Mouse (Mus musculus): ENCODE data around the gene Pik3ca. TPM values are rescaled to one million over a fixed set of nuclear protein-coding genes. Genes with fewer than 3 reads are reported as not detected.
A peak's percentile ranks its signal among the peaks of the same experiment; 100 is the strongest.

Gene Pik3ca
- polyA plus RNA-seq, 1 experiment from 2014 or later, result 16.7 TPM

GRCm38 (mm10) chr3:32396794-32397460, 544 bp upstream of the Pik3ca start:
- Histone ChIP-seq H3K27me3 (replicated peaks; ENCODE audit: control insufficient read depth, insufficient read depth, low read length) (no peaks in the 10 kb centered on the region), H3K4me2 (ENCODE audit: low read length) (peak overlapping the region; percentile 71), H3K4me1 (replicated peaks; ENCODE audit: control insufficient read depth, insufficient read depth, low read length) (peaks cover 24% of the 10 kb centered on the region), H3K36me3 (ENCODE audit: control insufficient read depth, insufficient read depth, low read length) (no peaks in the 10 kb centered on the region), H3K9me3 (ENCODE audit: control insufficient read depth, low read length) (no peaks in the 10 kb centered on the region), H3K4me3 (ENCODE audit: low read depth, low read length) (peak overlapping the region; percentile 82), H3K27ac (ENCODE audit: low read depth) (peak overlapping the region; percentile 96), H3K9ac (ENCODE audit: low read length) (peak overlapping the region; percentile 94)
- ATAC-seq (replicated peaks; ENCODE audit: low FRiP score, low TSS enrichment, low read depth), result peak; percentile 98
- under 1% methylated on average over 58 of the region's 77 CpGs for WGBS
- peak; percentile 97 for DNase-seq (ENCODE audit: low spot score)

- DNase-seq (ENCODE audit: low spot score) (no peak), ATAC-seq (replicated peaks; ENCODE audit: low FRiP score, low TSS enrichment, low read depth) (no peak)
- no peaks in the 10 kb centered on the region for H3K36me3 ChIP-seq (ENCODE audit: control insufficient read depth, insufficient read depth, low read length)
- H3K9me3 ChIP-seq (ENCODE audit: control insufficient read depth, low read length), result no peaks in the 10 kb centered on the region
- no peaks in the 10 kb centered on the region for H3K27me3 ChIP-seq (replicated peaks; ENCODE audit: control insufficient read depth, insufficient read depth, low read length)
- H3K4me1 ChIP-seq (replicated peaks; ENCODE audit: control insufficient read depth, insufficient read depth, low read length), result peaks cover 26% of the 10 kb centered on the region
- H3K9ac ChIP-seq (ENCODE audit: low read length), result peak overlapping the region; percentile 94
- peak overlapping the region; percentile 68 for H3K4me2 ChIP-seq (ENCODE audit: low read length)
- under 1% methylated on average over 7 of the region's 7 CpGs for WGBS
- 0 out of 2 replicates have a peak overlapping the region, but pooled peaks have one; percentile 96 for H3K27ac ChIP-seq (ENCODE audit: low read depth)
- H3K4me3 ChIP-seq (ENCODE audit: low read depth, low read length), result peak overlapping the region; percentile 82
Measured at GRCm38 (mm10) chr3:32398175-32398538, 686 bp downstream of the Pik3ca start.

- 0 out of 2 replicates have a peak overlapping the region, but pooled peaks have one; percentile 17 for H3K9ac ChIP-seq (ENCODE audit: low read length)
- 6% methylated on average over 4 of the region's 4 CpGs for WGBS
- ATAC-seq (replicated peaks; ENCODE audit: low FRiP score, low TSS enrichment, low read depth) (no peak), DNase-seq (ENCODE audit: low spot score) (no peak)
- H3K27ac ChIP-seq (ENCODE audit: low read depth), result no peak overlapping the region
- H3K36me3 ChIP-seq (ENCODE audit: control insufficient read depth, insufficient read depth, low read length), result no peaks in the 10 kb centered on the region
- peak overlapping the region; percentile 68 for H3K4me2 ChIP-seq (ENCODE audit: low read length)
- H3K27me3 ChIP-seq (replicated peaks; ENCODE audit: control insufficient read depth, insufficient read depth, low read length), result no peaks in the 10 kb centered on the region
- peaks cover 30% of the 10 kb centered on the region for H3K4me1 ChIP-seq (replicated peaks; ENCODE audit: control insufficient read depth, insufficient read depth, low read length)
- H3K4me3 ChIP-seq (ENCODE audit: low read depth, low read length), result peak overlapping the region; percentile 82
- H3K9me3 ChIP-seq (ENCODE audit: control insufficient read depth, low read length), result no peaks in the 10 kb centered on the region
Measured at GRCm38 (mm10) chr3:32398623-32399022, 1.2 kb downstream of the Pik3ca start.

- Histone ChIP-seq H3K9me3 (ENCODE audit: control insufficient read depth, low read length) (no peaks in the 10 kb centered on the region), H3K9ac (ENCODE audit: low read length) (no peak overlapping the region), H3K27me3 (replicated peaks; ENCODE audit: control insufficient read depth, insufficient read depth, low read length) (no peaks in the 10 kb centered on the region), H3K4me1 (replicated peaks; ENCODE audit: control insufficient read depth, insufficient read depth, low read length) (peaks cover 33% of the 10 kb centered on the region), H3K4me3 (ENCODE audit: low read depth, low read length) (no peak overlapping the region), H3K4me2 (ENCODE audit: low read length) (no peak overlapping the region; the same call in 1 of the 2 replicates), H3K36me3 (ENCODE audit: control insufficient read depth, insufficient read depth, low read length) (no peaks in the 10 kb centered on the region), H3K27ac (ENCODE audit: low read depth) (no peak overlapping the region)
- 25% methylated on average over 4 of the region's 4 CpGs for WGBS
- ATAC-seq (replicated peaks; ENCODE audit: low FRiP score, low TSS enrichment, low read depth) (no peak), DNase-seq (ENCODE audit: low spot score) (no peak)
Measured at GRCm38 (mm10) chr3:32399381-32399780, 1.9 kb downstream of the Pik3ca start.

- 30% methylated on average over 2 of the region's 2 CpGs for WGBS
- DNase-seq (ENCODE audit: low spot score) (no peak), ATAC-seq (replicated peaks; ENCODE audit: low FRiP score, low TSS enrichment, low read depth) (no peak)
- Histone ChIP-seq H3K36me3 (ENCODE audit: control insufficient read depth, insufficient read depth, low read length) (no peaks in the 10 kb centered on the region), H3K27ac (ENCODE audit: low read depth) (no peak overlapping the region), H3K4me1 (replicated peaks; ENCODE audit: control insufficient read depth, insufficient read depth, low read length) (peaks cover 38% of the 10 kb centered on the region), H3K4me2 (ENCODE audit: low read length) (no peak overlapping the region), H3K9me3 (ENCODE audit: control insufficient read depth, low read length) (no peaks in the 10 kb centered on the region), H3K9ac (ENCODE audit: low read length) (no peak overlapping the region), H3K4me3 (ENCODE audit: low read depth, low read length) (no peak overlapping the region), H3K27me3 (replicated peaks; ENCODE audit: control insufficient read depth, insufficient read depth, low read length) (no peaks in the 10 kb centered on the region)
Measured at GRCm38 (mm10) chr3:32399931-32400330, 2.5 kb downstream of the Pik3ca start.

- Histone ChIP-seq H3K9me3 (ENCODE audit: control insufficient read depth, low read length) (no peaks in the 10 kb centered on the region), H3K9ac (ENCODE audit: low read length) (no peak overlapping the region), H3K36me3 (ENCODE audit: control insufficient read depth, insufficient read depth, low read length) (no peaks in the 10 kb centered on the region), H3K27ac (ENCODE audit: low read depth) (no peak overlapping the region), H3K4me3 (ENCODE audit: low read depth, low read length) (no peak overlapping the region), H3K27me3 (replicated peaks; ENCODE audit: control insufficient read depth, insufficient read depth, low read length) (no peaks in the 10 kb centered on the region), H3K4me2 (ENCODE audit: low read length) (no peak overlapping the region), H3K4me1 (replicated peaks; ENCODE audit: control insufficient read depth, insufficient read depth, low read length) (peaks cover 45% of the 10 kb centered on the region)
- 73% methylated on average over 3 of the region's 3 CpGs for WGBS
- no peak for DNase-seq (ENCODE audit: low spot score)
- ATAC-seq (replicated peaks; ENCODE audit: low FRiP score, low TSS enrichment, low read depth), result no peak
Measured at GRCm38 (mm10) chr3:32401591-32401990, 4.1 kb downstream of the Pik3ca start.

- Histone ChIP-seq H3K27ac (ENCODE audit: low read depth) (peak overlapping the region; percentile 22; the same call in 1 of the 2 replicates), H3K4me1 (replicated peaks; ENCODE audit: control insufficient read depth, insufficient read depth, low read length) (peaks cover 43% of the 10 kb centered on the region), H3K4me3 (ENCODE audit: low read depth, low read length) (no peak overlapping the region), H3K27me3 (replicated peaks; ENCODE audit: control insufficient read depth, insufficient read depth, low read length) (no peaks in the 10 kb centered on the region), H3K36me3 (ENCODE audit: control insufficient read depth, insufficient read depth, low read length) (no peaks in the 10 kb centered on the region), H3K9ac (ENCODE audit: low read length) (no peak overlapping the region), H3K9me3 (ENCODE audit: control insufficient read depth, low read length) (no peaks in the 10 kb centered on the region), H3K4me2 (ENCODE audit: low read length) (no peak overlapping the region)
- ATAC-seq (replicated peaks; ENCODE audit: low FRiP score, low TSS enrichment, low read depth) (no peak), DNase-seq (ENCODE audit: low spot score) (no peak)
- 69% methylated on average over 7 of the region's 7 CpGs for WGBS
Measured at GRCm38 (mm10) chr3:32402990-32403885, 5.8 kb downstream of the Pik3ca start.

GRCm38 (mm10) chr3:32405699-32406098, 8.2 kb downstream of the Pik3ca start:
- Histone ChIP-seq H3K27me3 (replicated peaks; ENCODE audit: control insufficient read depth, insufficient read depth, low read length) (no peaks in the 10 kb centered on the region), H3K9me3 (ENCODE audit: control insufficient read depth, low read length) (no peaks in the 10 kb centered on the region), H3K4me1 (replicated peaks; ENCODE audit: control insufficient read depth, insufficient read depth, low read length) (peaks cover 27% of the 10 kb centered on the region), H3K36me3 (ENCODE audit: control insufficient read depth, insufficient read depth, low read length) (no peaks in the 10 kb centered on the region), H3K9ac (ENCODE audit: low read length) (no peak overlapping the region), H3K27ac (ENCODE audit: low read depth) (no peak overlapping the region), H3K4me3 (ENCODE audit: low read depth, low read length) (no peak overlapping the region), H3K4me2 (ENCODE audit: low read length) (no peak overlapping the region)
- WGBS, result 75% methylated on average over 1 of the region's 1 CpGs
- no peak for DNase-seq (ENCODE audit: low spot score)
- ATAC-seq (replicated peaks; ENCODE audit: low FRiP score, low TSS enrichment, low read depth), result no peak

Data from intestine, embryonic 14.5 days (tissue).